Mouse (Mus musculus) midbrain, embryonic 13.5 days (tissue): Measurements from ENCODE around the gene Tk1. TPM values are rescaled to one million over a fixed set of nuclear protein-coding genes. Genes with fewer than 3 reads are reported as not detected.

Experiments
- ATAC-seq: fragments of 200-750 bp; cut with Nextera tagmentation; 2 replicates; pipeline ENCODE4 v1.8.0; 2017; ENCODE audit warnings: mild to moderate bottlenecking, moderate TSS enrichment, moderate library complexity
- H3K27ac ChIP-seq: fragments of 300-500 bp; sonication (generic); 2 replicates; pipeline ENCODE4 v1.5.1; 2015; ENCODE audit warnings: inconsistent platforms, mild to moderate bottlenecking, moderate library complexity
- H3K27me3 ChIP-seq: fragments of 300-500 bp; sonication (generic); 2 replicates; pipeline ENCODE4 v1.6.1; 2015; ENCODE audit warnings: mild to moderate bottlenecking, inconsistent platforms
- H3K36me3 ChIP-seq: fragments of 300-500 bp; sonication (generic); 2 replicates; pipeline ENCODE4 v1.6.1; 2015; ENCODE audit warnings: mild to moderate bottlenecking, inconsistent platforms
- H3K4me1 ChIP-seq: fragments of 300-500 bp; sonication (generic); replicated peaks from 2 replicates; pipeline ENCODE4 v1.6.1; 2015; ENCODE audit warnings: inconsistent platforms
- H3K4me2 ChIP-seq: fragments of 300-500 bp; sonication (generic); replicated peaks from 2 replicates; pipeline ENCODE4 v1.6.1; 2015; ENCODE audit warnings: moderate library complexity, mild to moderate bottlenecking, inconsistent platforms
- H3K4me3 ChIP-seq: fragments of 300-500 bp; sonication (generic); replicated peaks from 2 replicates; pipeline ENCODE4 v1.5.1; 2015; ENCODE audit warnings: mild to moderate bottlenecking, inconsistent platforms
- H3K9ac ChIP-seq: fragments of 300-500 bp; sonication (generic); replicated peaks from 2 replicates; pipeline ENCODE4 v1.6.1; 2015; ENCODE audit warnings: mild to moderate bottlenecking, inconsistent platforms
- H3K9me3 ChIP-seq: fragments of 300-500 bp; sonication (generic); 2 replicates; pipeline ENCODE4 v1.6.1; 2016; ENCODE audit warnings: mild to moderate bottlenecking, inconsistent platforms
- WGBS: fragments of 180-500 bp; shearing (Covaris S2); methylation state at CpG from one replicate; pipeline ENCODE4 v1.1.7; 2015; 5-methylcytosine and 5-hydroxymethylcytosine counted together
- polyA plus RNA-seq: library from polyadenylated mRNA; unstranded; fragments of >200 nt; fragmentation: Nextera tagmentation; extraction: Ambion mirVana; gene quantifications from 2 replicates; pipeline ENCODE4 v1.2.1, GENCODE M21; 2015

The Tk1 gene
- polyA plus RNA-seq, 1 experiment from 2014 or later, result 36.2 TPM

GRCm38 (mm10) chr11:117860601-117861000 lies 34.7 kb upstream of the Tk1 start, which contains the start of gene Tmem235:
TSS of gene Tmem235 (plus strand) at chr11:117860752.
- no peak for ATAC-seq
- no peak within 1 kb of the TSS for H3K27ac ChIP-seq
- H3K27me3 ChIP-seq, result peaks cover 54% of the 10 kb centered on the region
- peak within 1 kb of the TSS; percentile 29; the same call in 1 of the 2 replicates for H3K9ac ChIP-seq
- H3K4me1 ChIP-seq, result peaks cover 29% of the 10 kb centered on the region
- WGBS, result 5% methylated on average over 23 of the region's 23 CpGs
- peaks cover 20% of the 10 kb centered on the region for H3K36me3 ChIP-seq
- H3K9me3 ChIP-seq, result no peaks in the 10 kb centered on the region
- H3K4me2 ChIP-seq, result peak within 1 kb of the TSS; percentile 19; the same call in 1 of the 2 replicates
- H3K4me3 ChIP-seq, result no peak within 1 kb of the TSS

GRCm38 (mm10) chr11:117858392-117858791 lies 32.5 kb upstream of the Tk1 start:
- Histone ChIP-seq H3K36me3 (peaks cover 36% of the 10 kb centered on the region), H3K27me3 (peaks cover 47% of the 10 kb centered on the region), H3K4me2 (no peak overlapping the region), H3K9ac (no peak overlapping the region; the same call in 1 of the 2 replicates), H3K4me1 (peaks cover 14% of the 10 kb centered on the region), H3K27ac (no peak overlapping the region), H3K4me3 (no peak overlapping the region), H3K9me3 (no peaks in the 10 kb centered on the region)
- WGBS, result 63% methylated on average over 3 of the region's 3 CpGs
- no peak for ATAC-seq

GRCm38 (mm10) chr11:117857462-117857861 lies 31.6 kb upstream of the Tk1 start:
- 95% methylated on average over 10 of the region's 10 CpGs for WGBS
- no peak overlapping the region for H3K9ac ChIP-seq

GRCm38 (mm10) chr11:117855975-117856374 lies 30.1 kb upstream of the Tk1 start:
- 0 out of 2 replicates have a peak overlapping the region, but pooled peaks have one; percentile 10 for H3K9ac ChIP-seq
- no peak overlapping the region for H3K4me3 ChIP-seq
- ATAC-seq, result no peak
- WGBS, result 86% methylated on average over 1 of the region's 1 CpGs
- H3K4me1 ChIP-seq, result peaks cover 6% of the 10 kb centered on the region
- H3K9me3 ChIP-seq, result no peaks in the 10 kb centered on the region
- peaks cover 43% of the 10 kb centered on the region for H3K36me3 ChIP-seq
- no peak overlapping the region for H3K4me2 ChIP-seq
- H3K27ac ChIP-seq, result no peak overlapping the region
- peaks cover 25% of the 10 kb centered on the region for H3K27me3 ChIP-seq

More at GRCm38 (mm10) chr11:117857462-117857861, 31.6 kb upstream of the Tk1 start:
- Histone ChIP-seq H3K27ac (no peak overlapping the region), H3K27me3 (peaks cover 40% of the 10 kb centered on the region), H3K4me2 (no peak overlapping the region), H3K4me3 (no peak overlapping the region), H3K36me3 (peaks cover 43% of the 10 kb centered on the region), H3K9me3 (no peaks in the 10 kb centered on the region), H3K4me1 (peaks cover 6% of the 10 kb centered on the region)
- ATAC-seq, result no peak

GRCm38 (mm10) chr11:117855360-117855759 lies 29.5 kb upstream of the Tk1 start:
- H3K27ac ChIP-seq, result no peak overlapping the region
- H3K9ac ChIP-seq, result no peak overlapping the region
- no peak overlapping the region for H3K4me3 ChIP-seq
- peaks cover 3% of the 10 kb centered on the region for H3K4me1 ChIP-seq
- peaks cover 19% of the 10 kb centered on the region for H3K27me3 ChIP-seq
- H3K9me3 ChIP-seq, result no peaks in the 10 kb centered on the region
- 94% methylated on average over 5 of the region's 5 CpGs for WGBS
- no peak for ATAC-seq
- no peak overlapping the region for H3K4me2 ChIP-seq
- H3K36me3 ChIP-seq, result peaks cover 43% of the 10 kb centered on the region

- no peaks in the 10 kb centered on the region for H3K9me3 ChIP-seq
- H3K4me2 ChIP-seq, result no peak overlapping the region
- WGBS, result 93% methylated on average over 9 of the region's 9 CpGs
- no peak for ATAC-seq
- peaks cover 43% of the 10 kb centered on the region for H3K36me3 ChIP-seq
- H3K9ac ChIP-seq, result no peak overlapping the region
- no peak overlapping the region for H3K27ac ChIP-seq
- peaks cover 14% of the 10 kb centered on the region for H3K4me1 ChIP-seq
- no peak overlapping the region for H3K4me3 ChIP-seq
- H3K27me3 ChIP-seq, result peaks cover 8% of the 10 kb centered on the region
These were observed 28.3 kb upstream of the Tk1 start for GRCm38 (mm10) chr11:117854241-117854640.

- H3K27me3 ChIP-seq, result no peaks in the 10 kb centered on the region
- no peak for ATAC-seq
- no peak overlapping the region for H3K4me3 ChIP-seq
- peaks cover 43% of the 10 kb centered on the region for H3K36me3 ChIP-seq
- peaks cover 22% of the 10 kb centered on the region for H3K4me1 ChIP-seq
- WGBS, result 95% methylated on average over 3 of the region's 3 CpGs
- H3K27ac ChIP-seq, result no peak overlapping the region
- H3K4me2 ChIP-seq, result no peak overlapping the region
- no peaks in the 10 kb centered on the region for H3K9me3 ChIP-seq
- H3K9ac ChIP-seq, result no peak overlapping the region
These were observed 27.0 kb upstream of the Tk1 start for GRCm38 (mm10) chr11:117852875-117853274.

GRCm38 (mm10) chr11:117848985-117849671 lies 23.2 kb upstream of the Tk1 start, which contains the start of gene Birc5:
TSS of gene Birc5 (plus strand) at chr11:117849251.
- peaks cover 13% of the 10 kb centered on the region for H3K36me3 ChIP-seq
- H3K9me3 ChIP-seq, result no peaks in the 10 kb centered on the region
- peak; percentile 94 for ATAC-seq
- peak within 1 kb of the TSS; percentile 62 for H3K4me3 ChIP-seq
- H3K4me1 ChIP-seq, result peaks cover 25% of the 10 kb centered on the region
- H3K9ac ChIP-seq, result peak within 1 kb of the TSS; percentile 83
- WGBS, result 0% methylated on average over 48 of the region's 51 CpGs
- H3K27me3 ChIP-seq, result no peaks in the 10 kb centered on the region
- H3K4me2 ChIP-seq, result peak within 1 kb of the TSS; percentile 88
- peak within 1 kb of the TSS; percentile 97 for H3K27ac ChIP-seq

- WGBS, result 14% methylated on average over 19 of the region's 19 CpGs
- H3K9me3 ChIP-seq, result no peaks in the 10 kb centered on the region
- no peaks in the 10 kb centered on the region for H3K27me3 ChIP-seq
- H3K9ac ChIP-seq, result peak overlapping the region; percentile 83
- peaks cover 7% of the 10 kb centered on the region for H3K36me3 ChIP-seq
- peak overlapping the region; percentile 62 for H3K4me3 ChIP-seq
- peaks cover 25% of the 10 kb centered on the region for H3K4me1 ChIP-seq
- peak overlapping the region; percentile 88 for H3K4me2 ChIP-seq
- H3K27ac ChIP-seq, result peak overlapping the region; percentile 97
- peak; percentile 92 for ATAC-seq
These were observed 22.5 kb upstream of the Tk1 start for GRCm38 (mm10) chr11:117848271-117848984.

GRCm38 (mm10) chr11:117847593-117848215 lies 21.8 kb upstream of the Tk1 start:
- WGBS, result 81% methylated on average over 7 of the region's 7 CpGs
- no peaks in the 10 kb centered on the region for H3K27me3 ChIP-seq
- H3K9me3 ChIP-seq, result no peaks in the 10 kb centered on the region
- H3K4me2 ChIP-seq, result peak overlapping the region; percentile 88
- H3K9ac ChIP-seq, result peak overlapping the region; percentile 83; the same call in 1 of the 2 replicates
- peak overlapping the region; percentile 62; the same call in 1 of the 2 replicates for H3K4me3 ChIP-seq
- H3K4me1 ChIP-seq, result peaks cover 25% of the 10 kb centered on the region
- no peak for ATAC-seq
- H3K36me3 ChIP-seq, result peaks cover 2% of the 10 kb centered on the region; the same call in 1 of the 2 replicates
- peak overlapping the region; percentile 97 for H3K27ac ChIP-seq

- no peaks in the 10 kb centered on the region for H3K9me3 ChIP-seq
- H3K4me1 ChIP-seq, result peaks cover 25% of the 10 kb centered on the region
- WGBS, result 62% methylated on average over 5 of the region's 5 CpGs
- no peak overlapping the region for H3K4me2 ChIP-seq
- no peak overlapping the region for H3K27ac ChIP-seq
- no peak for ATAC-seq
- H3K36me3 ChIP-seq, result no peaks in the 10 kb centered on the region
- no peaks in the 10 kb centered on the region for H3K27me3 ChIP-seq
- no peak overlapping the region for H3K9ac ChIP-seq
- H3K4me3 ChIP-seq, result no peak overlapping the region
These were observed 20.7 kb upstream of the Tk1 start for GRCm38 (mm10) chr11:117846640-117847039.

- Histone ChIP-seq H3K27ac (no peak overlapping the region), H3K9me3 (no peaks in the 10 kb centered on the region), H3K36me3 (no peaks in the 10 kb centered on the region), H3K9ac (no peak overlapping the region), H3K4me3 (no peak overlapping the region), H3K4me2 (no peak overlapping the region), H3K4me1 (peaks cover 25% of the 10 kb centered on the region), H3K27me3 (no peaks in the 10 kb centered on the region)
- 75% methylated on average over 2 of the region's 2 CpGs for WGBS
- no peak for ATAC-seq
These were observed 19.8 kb upstream of the Tk1 start for GRCm38 (mm10) chr11:117845651-117846050.
